Mouse (Mus musculus) small intestine, adult 2 months (tissue): ENCODE measurements around the gene Fbxl12. TPM values are rescaled to one million over a fixed set of nuclear protein-coding genes. Genes with fewer than 3 reads are reported as not detected.
A peak's percentile ranks its signal among the peaks of the same experiment; 100 is the strongest.
"Not testable (repeated sequence)": the region's sequence is repeated elsewhere in the genome, so short reads cannot be mapped to it uniquely, and the experiment has no call there.

Experiments
- H3K27ac ChIP-seq: fragments of 200-500 bp; 2 replicates; pipeline ENCODE4 v1.5.1; 2012; ENCODE audit warnings: low read depth, low read length, control low read depth, inconsistent platforms; ENCODE audit not compliant: insufficient read depth
- H3K27me3 ChIP-seq: fragments of 200-500 bp; 2 replicates; pipeline ENCODE4 v1.6.1; 2012; ENCODE audit warnings: mild to moderate bottlenecking, moderate library complexity, low read length, inconsistent platforms; ENCODE audit not compliant: control insufficient read depth, insufficient read depth
- H3K36me3 ChIP-seq: fragments of 200-500 bp; 2 replicates; pipeline ENCODE4 v1.6.1; 2012; ENCODE audit warnings: mild to moderate bottlenecking, low read length, control low read depth, inconsistent platforms; ENCODE audit not compliant: control insufficient read depth, insufficient read depth
- H3K4me1 ChIP-seq: fragments of 200-500 bp; 2 replicates; pipeline ENCODE4 v1.6.1; 2012; ENCODE audit warnings: low read length, inconsistent platforms, mixed read lengths; ENCODE audit not compliant: control insufficient read depth, insufficient read depth, insufficient read length
- H3K4me3 ChIP-seq: fragments of 200-500 bp; 2 replicates; pipeline ENCODE4 v1.5.1; 2012; ENCODE audit warnings: low read depth, mild to moderate bottlenecking, control low read depth, inconsistent platforms, low read length, moderate library complexity
- CTCF ChIP-seq: fragments of 200-500 bp; IDR thresholded peaks from 2 replicates; pipeline ENCODE4 v1.5.1; 2012; ENCODE audit warnings: low read depth, mild to moderate bottlenecking, control low read depth, inconsistent platforms, low read length, moderate library complexity, mixed read lengths; ENCODE audit not compliant: insufficient replicate concordance, insufficient read length; ENCODE audit errors: extremely low read depth
- POLR2A ChIP-seq: fragments of 200-500 bp; IDR thresholded peaks from 2 replicates; pipeline ENCODE4 v1.6.1; 2012; ENCODE audit warnings: low read depth, mild to moderate bottlenecking, control low read depth, inconsistent platforms, low read length, moderate library complexity
- WGBS: fragments of 180-500 bp; shearing (Covaris S2); methylation state at CpG from one replicate; pipeline ENCODE4 v1.1.7; 2018; 5-methylcytosine and 5-hydroxymethylcytosine counted together
- polyA plus RNA-seq: library from polyadenylated mRNA; depleted of rRNA; stranded (reverse); fragments of >200 nt; gene quantifications from 2 replicates; pipeline ENCODE4 v1.2.3, GENCODE M21; 2012; rRNA removed

Gene Fbxl12
- 21.0 and 42.5 TPM in 2 replicates for polyA plus RNA-seq

DNA sequence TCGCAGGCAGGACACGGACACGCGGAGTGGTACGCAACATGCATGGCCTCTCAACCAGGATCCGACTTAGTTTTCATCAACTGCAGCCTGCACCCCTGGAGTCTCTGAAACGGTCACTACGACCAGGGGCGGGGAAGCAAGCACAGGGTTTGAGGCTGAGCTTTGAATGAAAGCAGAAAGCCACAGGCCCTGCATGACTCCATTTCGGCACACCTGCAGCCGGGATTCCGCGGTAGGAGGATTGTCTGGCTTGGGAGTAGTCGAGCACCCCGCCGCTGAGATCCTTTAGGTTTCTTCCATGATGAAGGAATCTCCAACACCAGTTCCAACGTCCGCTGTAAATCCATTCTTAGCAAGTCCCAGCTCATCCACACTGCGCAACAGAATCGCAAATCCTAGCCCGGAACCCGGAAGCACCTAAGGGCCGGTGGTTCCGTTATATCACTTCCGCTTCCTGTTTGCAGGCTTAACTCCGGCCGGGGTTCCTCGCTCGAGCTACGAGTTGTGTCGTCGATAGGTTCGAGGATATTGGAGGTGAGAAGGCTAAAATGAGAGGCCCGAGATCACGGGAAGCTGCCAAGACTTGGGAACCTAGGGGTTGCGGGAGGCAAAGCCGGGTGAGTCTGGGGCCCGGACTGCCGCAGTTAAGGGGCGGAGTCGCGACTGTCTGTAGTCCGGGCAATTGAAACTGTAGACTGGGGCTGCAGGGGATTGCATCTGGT lies at the start of gene Fbxl12:
Gene Fbxl12 (minus strand): TSS at position 408 of the 722 bp plus-strand sequence.
- H3K4me3 ChIP-seq: peak within 1 kb of the TSS; percentile 88
- WGBS: under 1% methylated on average over 43 of the region's 43 CpGs
- TF ChIP-seq POLR2A: peak; percentile 66; the same call in 1 of the 2 replicates
- TF ChIP-seq CTCF: no peak

DNA sequence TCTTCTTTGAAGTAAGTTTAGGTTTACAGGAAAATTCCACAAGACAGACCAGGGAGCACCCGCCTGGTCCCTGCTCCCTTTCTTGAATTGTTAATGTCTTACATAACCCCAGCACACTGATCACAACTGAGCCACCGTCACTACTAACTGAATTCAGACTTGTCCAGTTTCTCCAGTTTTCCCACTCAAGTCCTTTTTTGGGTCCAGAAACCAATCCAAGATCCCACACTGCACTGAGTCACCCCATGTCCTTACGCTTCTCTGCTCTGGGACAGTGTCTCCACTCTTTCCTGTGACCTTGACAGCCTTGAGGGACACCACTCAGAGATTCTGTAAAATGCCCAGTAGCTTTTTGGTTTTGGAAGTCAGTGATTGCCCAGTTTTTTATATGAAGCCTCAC lies 48.3 kb upstream of the Fbxl12 start:
- Histone ChIP-seq H3K4me1 (0 out of 2 replicates have a peak, but pooled peaks cover 3% of the 10 kb centered on the region), H3K27ac (no peak overlapping the region), H3K36me3 (no peaks in the 10 kb centered on the region), H3K27me3 (peaks cover 19% of the 10 kb centered on the region), H3K4me3 (no peak overlapping the region)
- TF ChIP-seq POLR2A (no peak), CTCF (no peak)
- whole genome bisulfite sequencing: 89% methylated on average over 3 of the region's 3 CpGs

More for the DNA sequence above, at the start of gene Fbxl12:
- Histone ChIP-seq H3K36me3 (peaks cover 2% of the 10 kb centered on the region; the same call in 1 of the 2 replicates), H3K27me3 (no peaks in the 10 kb centered on the region), H3K4me1 (peaks cover 2% of the 10 kb centered on the region; the same call in 1 of the 2 replicates), H3K27ac (peak within 1 kb of the TSS; percentile 73)

DNA sequence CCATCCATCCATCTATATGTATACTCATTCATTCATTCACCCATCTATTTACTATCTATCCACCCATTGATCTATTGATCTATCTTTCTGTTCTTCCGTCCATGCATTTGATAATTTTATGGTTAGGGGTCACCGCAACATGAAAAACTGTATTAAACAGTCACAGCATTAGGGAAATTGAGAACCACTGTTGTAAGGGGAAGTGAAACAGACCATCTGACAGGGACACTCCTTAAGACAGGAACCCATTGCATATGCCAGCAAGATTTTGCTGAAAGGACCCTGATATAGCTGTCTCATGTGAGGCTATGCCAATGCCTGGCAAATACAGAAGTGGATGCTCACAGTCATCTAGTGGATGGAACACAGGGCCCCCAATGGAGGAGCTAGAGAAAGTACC lies 45.9 kb upstream of the Fbxl12 start:
- H3K4me1 ChIP-seq, H3K4me3 ChIP-seq, H3K27ac ChIP-seq, H3K36me3 ChIP-seq: not testable (repeated sequence)
- peaks cover 15% of the 10 kb centered on the region for H3K27me3 ChIP-seq
- WGBS: 66% methylated on average over 2 of the region's 2 CpGs

DNA sequence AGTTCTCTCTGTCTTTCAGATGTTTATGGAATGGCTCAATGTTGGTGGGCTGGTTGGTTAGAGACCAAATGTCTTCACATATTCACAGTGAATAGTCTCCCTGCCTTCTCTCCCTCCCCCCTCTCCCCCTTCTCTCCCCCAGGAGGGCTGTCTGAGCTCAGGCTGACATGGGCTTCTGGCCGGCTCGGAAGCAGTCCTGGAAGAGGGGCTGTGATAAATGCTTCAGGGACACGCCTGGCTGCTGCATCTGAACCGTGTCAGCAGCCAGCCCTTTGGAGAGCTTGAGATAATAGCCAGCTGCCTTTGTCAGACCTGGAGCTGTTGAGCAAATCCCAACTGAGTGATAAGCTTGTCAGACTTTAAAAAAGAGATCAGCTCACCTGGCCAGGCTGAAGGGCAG lies 45.3 kb upstream of the Fbxl12 start:
- Histone ChIP-seq H3K36me3 (no peaks in the 10 kb centered on the region), H3K27ac (no peak overlapping the region), H3K4me3 (no peak overlapping the region), H3K4me1 (0 out of 2 replicates have a peak, but pooled peaks cover 3% of the 10 kb centered on the region), H3K27me3 (peaks cover 11% of the 10 kb centered on the region)
- TF ChIP-seq CTCF (no peak), POLR2A (no peak)
- WGBS: 3% methylated on average over 4 of the region's 4 CpGs

DNA sequence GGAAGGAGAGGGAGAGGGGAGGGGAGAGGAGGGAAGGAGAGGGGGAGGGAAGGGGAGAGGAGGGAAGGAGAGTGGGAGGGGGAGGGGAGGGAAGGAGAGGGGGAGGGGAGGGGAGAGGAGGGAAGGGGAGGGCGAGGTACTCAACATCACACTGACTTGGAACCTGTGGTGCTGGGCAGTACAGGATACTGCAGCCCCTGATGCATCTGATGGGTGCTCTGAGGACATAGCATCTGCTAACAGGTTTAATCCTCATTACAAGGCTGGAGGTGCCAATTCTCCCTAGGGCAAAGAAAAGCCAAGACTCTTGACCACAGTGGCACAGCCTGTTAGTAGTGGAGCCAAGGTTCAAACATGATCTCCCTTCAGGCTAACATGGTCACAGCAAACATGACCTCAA lies 44.8 kb upstream of the Fbxl12 start:
- TF ChIP-seq CTCF (no peak), POLR2A (no peak)

DNA sequence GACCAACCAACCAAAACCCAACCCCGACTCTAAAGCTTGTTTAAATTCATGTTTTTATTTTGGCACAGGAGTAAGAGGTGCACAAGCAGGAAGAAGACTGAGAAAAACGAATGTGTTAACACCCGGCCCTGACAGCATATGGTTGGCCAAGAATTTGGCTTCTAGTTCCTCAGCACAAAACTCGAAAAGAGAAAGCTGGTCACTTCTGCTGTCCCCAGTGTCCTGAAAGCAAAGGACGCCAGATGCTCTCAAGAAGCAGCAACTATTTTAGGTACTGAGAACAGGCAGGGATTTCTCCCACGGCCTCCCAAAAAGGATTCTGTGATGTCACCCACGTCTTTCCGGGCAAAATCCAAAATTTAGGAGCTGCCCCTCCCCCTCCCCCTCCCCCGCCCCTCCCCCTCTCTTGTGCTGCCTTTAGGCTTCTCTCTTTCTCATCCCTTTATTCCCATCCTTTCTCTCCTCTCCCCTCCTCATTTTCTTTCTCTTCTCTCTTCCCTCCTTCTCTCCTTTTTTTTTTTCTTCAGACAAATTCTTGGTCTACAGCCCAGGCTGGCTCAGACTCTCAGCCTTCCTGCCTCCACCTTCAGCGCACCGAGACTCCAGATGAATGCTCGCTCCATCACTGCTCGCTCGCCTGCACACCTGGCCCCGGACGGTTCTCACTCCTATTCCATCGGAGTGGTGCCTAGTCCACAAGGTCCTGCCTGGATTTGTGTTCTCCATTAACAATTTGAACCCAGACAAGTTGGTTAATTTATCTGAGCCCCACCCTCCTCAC lies 40.7 kb upstream of the Fbxl12 start:
- 53% methylated on average over 16 of the region's 17 CpGs for WGBS
- TF ChIP-seq POLR2A (no peak), CTCF (no peak)
- Histone ChIP-seq H3K27me3 (no peaks in the 10 kb centered on the region), H3K4me1 (no peaks in the 10 kb centered on the region), H3K27ac (no peak overlapping the region), H3K4me3 (no peak overlapping the region), H3K36me3 (no peaks in the 10 kb centered on the region)

More for the DNA sequence above, 44.8 kb upstream of the Fbxl12 start:
- Histone ChIP-seq H3K4me3 (no peak overlapping the region), H3K27me3 (peaks cover 5% of the 10 kb centered on the region), H3K4me1 (no peaks in the 10 kb centered on the region), H3K27ac (no peak overlapping the region), H3K36me3 (no peaks in the 10 kb centered on the region)
- WGBS: 22% methylated on average over 1 of the region's 1 CpGs

DNA sequence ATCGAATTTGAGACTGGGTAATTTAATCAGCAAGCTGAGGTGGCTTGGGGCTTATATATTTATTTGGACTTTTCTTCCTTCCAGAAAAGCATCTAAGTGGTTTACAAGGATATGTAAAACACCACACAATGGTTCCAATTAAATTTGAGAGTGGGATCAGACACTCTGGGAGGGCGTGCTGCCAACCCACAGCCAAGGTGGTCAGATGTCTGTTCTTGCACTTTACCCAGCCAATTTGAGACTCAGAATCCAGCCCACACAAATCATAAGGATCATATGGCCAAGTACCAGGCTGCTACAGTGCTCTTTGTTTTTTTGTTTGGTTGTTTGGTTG lies 37.8 kb upstream of the Fbxl12 start:
- Histone ChIP-seq H3K27ac (no peak overlapping the region), H3K27me3 (no peaks in the 10 kb centered on the region), H3K36me3 (no peaks in the 10 kb centered on the region), H3K4me3 (no peak overlapping the region), H3K4me1 (no peaks in the 10 kb centered on the region)
- 67% methylated on average over 2 of the region's 2 CpGs for WGBS
- TF ChIP-seq POLR2A (no peak), CTCF (no peak)
